In genomic region chr2:169314396-169314930, GRCm38 (mm10) we compare ENCODE assay signal across 14 mouse cellular contexts.
"Had no signal": no experiment of that assay in that cellular context is flagged by ENCODE, and none has a peak within 500 bp of the region (broad histone marks: within the 10 kb centered on the region; RNA-seq: fewer than 3 reads in every experiment).

No protein-coding gene starts in this region.

- H3K4me2 ChIP-seq: kidney, embryonic 15.5 days; limb, embryonic 15.5 days; liver, embryonic 12.5 days; lung, embryonic 15.5 days; midbrain, embryonic 13.5 days; neural tube, embryonic 12.5 days had no signal

- DNase-seq: kidney, postnatal 14 days; lung, postnatal 14 days; right cerebral cortex, adult 18-20 months; right cerebral cortex, postnatal 25 days; thymus, postnatal 36 days had no signal

- H3K4me1 ChIP-seq: kidney, embryonic 15.5 days; limb, embryonic 15.5 days; liver, embryonic 12.5 days; lung, embryonic 15.5 days; neural tube, embryonic 12.5 days had no signal

- H3K27ac ChIP-seq: kidney, embryonic 15.5 days; left cerebral cortex, adult 2 months; limb, embryonic 15.5 days; liver, embryonic 12.5 days; lung, embryonic 15.5 days; macrophage; midbrain, embryonic 13.5 days; neural tube, embryonic 12.5 days had no signal

- H3K4me3 ChIP-seq: kidney, embryonic 15.5 days; left cerebral cortex, adult 2 months; limb, embryonic 15.5 days; liver, embryonic 12.5 days; lung, embryonic 15.5 days; midbrain, embryonic 13.5 days; myocyte; neural tube, embryonic 12.5 days had no signal

- H3K9me3 ChIP-seq: kidney, embryonic 15.5 days; limb, embryonic 15.5 days; lung, embryonic 15.5 days; midbrain, embryonic 13.5 days; neural tube, embryonic 12.5 days had no signal

- H3K36me3 ChIP-seq: kidney, embryonic 15.5 days; limb, embryonic 15.5 days; liver, embryonic 12.5 days; lung, embryonic 15.5 days; midbrain, embryonic 13.5 days; neural tube, embryonic 12.5 days had no signal

- H3K27me3 ChIP-seq: kidney, embryonic 15.5 days; limb, embryonic 15.5 days; liver, embryonic 12.5 days; lung, embryonic 15.5 days; midbrain, embryonic 13.5 days; neural tube, embryonic 12.5 days had no signal

- H3K9ac ChIP-seq: kidney, embryonic 15.5 days; limb, embryonic 15.5 days; liver, embryonic 12.5 days; lung, embryonic 15.5 days; midbrain, embryonic 13.5 days; neural tube, embryonic 12.5 days had no signal

- ATAC-seq: liver, embryonic 12.5 days; midbrain, embryonic 13.5 days had no signal
